ENCODE assay signal across 23 mouse cellular contexts in genomic region chr10:76685451-76686017, GRCm38 (mm10). TPM values are rescaled to one million over a fixed set of nuclear protein-coding genes. Genes with fewer than 3 reads are reported as not detected.
DNase-seq lines count a peak whose midpoint lies in the region; TF ChIP-seq lines count a peak whose summit lies in the region.
"Had no signal": no experiment of that assay in that cellular context is flagged by ENCODE, and none has a peak within 500 bp of the region (broad histone marks: within the 10 kb centered on the region; RNA-seq: fewer than 3 reads in every experiment).

No protein-coding gene starts in this region.

- H3K36me3 ChIP-seq in heart, embryonic 10.5 days: no peaks in the 10 kb centered on the region
- H3K36me3 ChIP-seq: hindbrain, embryonic 10.5 days; kidney, embryonic 15.5 days; limb, embryonic 12.5 days; liver, embryonic 13.5 days; midbrain, embryonic 15.5 days; neural tube, embryonic 12.5 days had no signal

- DNase-seq in cerebellum, postnatal 10 days: peak; percentile 38 to 45
- no peak for DNase-seq in cerebellum, adult 2 months
- peak; percentile 46 for DNase-seq in heart, embryonic 10.5 days (ENCODE audit: low spot score)
- no peak for DNase-seq in heart, adult 9 months (ENCODE audit: low spot score in 2 of 2)
- DNase-seq in right cerebral cortex, adult 18-20 months: peak; percentile 33
- DNase-seq in right cerebral cortex, postnatal 36 days (ENCODE audit: low spot score in 2 of 2): no peak
- peak; percentile 77 for DNase-seq in lung, postnatal 10 days
- DNase-seq in kidney, adult 9 months: no peak
- DNase-seq: adrenal gland, adult 8-10 months; cerebellum, adult 8-10 months; kidney, postnatal 36 days; layer of hippocampus, postnatal 36 days; liver, embryonic 13.5 days; retina, postnatal 1 day; spleen, adult 18-20 months had no signal

- no peaks in the 10 kb centered on the region for H3K4me1 ChIP-seq in cerebellum, adult 2 months (ENCODE audit: control insufficient read depth, insufficient read depth, low read length)
- peaks cover 15% of the 10 kb centered on the region for H3K4me1 ChIP-seq in heart, embryonic 10.5 days
- H3K4me1 ChIP-seq: liver, embryonic 13.5 days; midbrain, embryonic 15.5 days; neural tube, embryonic 12.5 days had no signal

- H3K27me3 ChIP-seq in cerebellum, adult 2 months (ENCODE audit: control insufficient read depth, insufficient read depth, low read length): no peaks in the 10 kb centered on the region
- H3K27me3 ChIP-seq in heart, embryonic 10.5 days (ENCODE audit: insufficient read depth, poor library complexity, severe bottlenecking): no peaks in the 10 kb centered on the region
- H3K27me3 ChIP-seq: kidney, embryonic 15.5 days; limb, embryonic 12.5 days; liver, embryonic 13.5 days; midbrain, embryonic 15.5 days; neural tube, embryonic 12.5 days had no signal

- H3K4me3 ChIP-seq in cerebellum, adult 2 months (replicated peaks; ENCODE audit: insufficient read depth, low read depth, low read length): no peak overlapping the region
- H3K4me3 ChIP-seq in heart, embryonic 10.5 days: no peak overlapping the region
- H3K4me3 ChIP-seq: heart, adult 2 months; hindbrain, embryonic 10.5 days; kidney, embryonic 15.5 days; limb, embryonic 12.5 days; liver, embryonic 13.5 days; midbrain, embryonic 15.5 days; neural tube, embryonic 12.5 days had no signal

- no peak for TF ChIP-seq CTCF in cerebellum, adult 2 months (IDR thresholded peaks at IDR 0.05; ENCODE audit: borderline replicate concordance, insufficient read depth, low read depth, low read length)

- H3K27ac ChIP-seq in cerebellum, adult 2 months (ENCODE audit: insufficient read depth, low read length): no peak overlapping the region
- no peak overlapping the region for H3K27ac ChIP-seq in heart, embryonic 10.5 days
- H3K27ac ChIP-seq: heart, adult 2 months; hindbrain, embryonic 10.5 days; kidney, embryonic 15.5 days; limb, embryonic 12.5 days; liver, embryonic 13.5 days; macrophage; midbrain, embryonic 15.5 days; neural tube, embryonic 12.5 days had no signal

- WGBS in cerebellum, adult 2 months: 53% methylated on average over 10 of the region's 10 CpGs
- WGBS in heart, embryonic 10.5 days: 81% methylated on average over 10 of the region's 10 CpGs

- no peaks in the 10 kb centered on the region for H3K9me3 ChIP-seq in heart, embryonic 10.5 days
- H3K9me3 ChIP-seq: hindbrain, embryonic 10.5 days; kidney, embryonic 15.5 days; limb, embryonic 12.5 days; liver, embryonic 13.5 days; midbrain, embryonic 15.5 days; neural tube, embryonic 12.5 days had no signal

- TF ChIP-seq POLR2A in cerebellum, adult 2 months (IDR thresholded peaks at IDR 0.05; ENCODE audit: borderline replicate concordance, insufficient read depth, low read length): no peak

RNA-seq across cellular contexts. Expression of gene Col6a1, which starts 40.4 kb away (rescaled TPM):
- 13.0 and 13.2 TPM in 2 replicates for polyA plus RNA-seq in cerebellum, adult 2 months (2012; rRNA removed)
- polyA plus RNA-seq in heart, embryonic 10.5 days (2016; fragmentation: Nextera tagmentation; extraction: Ambion mirVana): 17.1 and 18.2 TPM in 2 replicates
- polyA plus RNA-seq: activated CD4-positive, CD25-positive, alpha-beta regulatory T cell, adult 4 months had no signal

Comparison
In these comparisons a context has a peak if more than half of its experiments do, and no peak if none do; other contexts are left out.
1. DNase-seq: peak in cerebellum, postnatal 10 days (2 of 2), heart, embryonic 10.5 days (single experiment), right cerebral cortex, adult 18-20 months (single experiment) and lung, postnatal 10 days (single experiment); none in cerebellum, adult 2 months (0 of 2), heart, adult 9 months (0 of 2), right cerebral cortex, postnatal 36 days (0 of 2) and kidney, adult 9 months (single experiment).